Comparison of ENCODE assay signal across 8 mouse cellular contexts in genomic region chr10:25359959-25360811, GRCm38 (mm10). TPM values are rescaled to one million over a fixed set of nuclear protein-coding genes. Genes with fewer than 3 reads are reported as not detected.
DNase-seq lines count a peak whose midpoint lies in the region; ATAC-seq and TF ChIP-seq lines count a peak whose summit lies in the region.

No protein-coding gene starts in this region.

- TF ChIP-seq POLR2A in bone marrow macrophage, adult 2 months (IDR thresholded peaks at IDR 0.05; ENCODE audit: borderline replicate concordance, low read depth, low read length): no peak

- peak; percentile 25 to 32 for DNase-seq in left cerebral cortex, postnatal 36 days (ENCODE audit: low spot score in 2 of 2)
- DNase-seq in left cerebral cortex, adult 18-20 months (ENCODE audit: low spot score in 2 of 2): no peak
- DNase-seq in forebrain, postnatal 0 days: peak; percentile 20
- peak; percentile 38 for DNase-seq in hindbrain, postnatal 0 days (ENCODE audit: low spot score)
- no peak for DNase-seq in liver, embryonic 14.5 days (ENCODE audit: low read depth in 3 of 3, low spot score in 3 of 3)
- DNase-seq in neural tube, embryonic 10.5 days (ENCODE audit: extremely low spot score, low spot score): peak; percentile 55
- DNase-seq in urinary bladder, adult 2 months (ENCODE audit: low spot score): peak; percentile 37

- H3K4me1 ChIP-seq in bone marrow macrophage, adult 2 months (ENCODE audit: control insufficient read depth, insufficient read depth, low read length): peaks cover 28% of the 10 kb centered on the region
- H3K4me1 ChIP-seq in forebrain, postnatal 0 days (ENCODE audit: insufficient read depth): no peaks in the 10 kb centered on the region; the same call in 1 of the 2 replicates
- no peaks in the 10 kb centered on the region for H3K4me1 ChIP-seq in hindbrain, postnatal 0 days (ENCODE audit: insufficient read depth, low read length)
- H3K4me1 ChIP-seq in liver, embryonic 14.5 days (replicated peaks; ENCODE audit: control insufficient read depth in 2 of 2, insufficient read depth in 2 of 2, low read length in 1 of 2): peaks cover 0 to 10% of the 10 kb centered on the region in 2 experiments; a peak in 3 of 4 replicates

- H3K9ac ChIP-seq in forebrain, postnatal 0 days: peak overlapping the region; percentile 65
- peak overlapping the region; percentile 74 for H3K9ac ChIP-seq in hindbrain, postnatal 0 days (replicated peaks; ENCODE audit: low read length)
- H3K9ac ChIP-seq in liver, embryonic 14.5 days (replicated peaks): peak overlapping the region; percentile 70

- no peaks in the 10 kb centered on the region for H3K36me3 ChIP-seq in forebrain, postnatal 0 days (ENCODE audit: insufficient read depth)
- no peaks in the 10 kb centered on the region for H3K36me3 ChIP-seq in hindbrain, postnatal 0 days (ENCODE audit: insufficient read depth, low read length)
- H3K36me3 ChIP-seq in liver, embryonic 14.5 days (replicated peaks; ENCODE audit: control insufficient read depth, insufficient read depth, low read depth): no peaks in the 10 kb centered on the region

- no peaks in the 10 kb centered on the region for H3K9me3 ChIP-seq in forebrain, postnatal 0 days (ENCODE audit: low read length)
- no peaks in the 10 kb centered on the region for H3K9me3 ChIP-seq in hindbrain, postnatal 0 days (ENCODE audit: low read length)
- no peaks in the 10 kb centered on the region for H3K9me3 ChIP-seq in liver, embryonic 14.5 days (ENCODE audit: control insufficient read depth, low read length)

- H3K4me2 ChIP-seq in forebrain, postnatal 0 days (ENCODE audit: low read depth): peak overlapping the region; percentile 78
- peak overlapping the region; percentile 75 for H3K4me2 ChIP-seq in hindbrain, postnatal 0 days (ENCODE audit: low read depth, low read length)
- H3K4me2 ChIP-seq in liver, embryonic 14.5 days (ENCODE audit: low read depth): peak overlapping the region; percentile 90

- peak overlapping the region; percentile 49 for H3K27ac ChIP-seq in bone marrow macrophage, adult 2 months (ENCODE audit: insufficient read depth, low read depth, low read length)
- H3K27ac ChIP-seq in forebrain, postnatal 0 days (ENCODE audit: low read depth, low read length): peak overlapping the region; percentile 64
- peak overlapping the region; percentile 65 for H3K27ac ChIP-seq in hindbrain, postnatal 0 days
- H3K27ac ChIP-seq in liver, embryonic 14.5 days: no peak overlapping the region

- H3K4me3 ChIP-seq in bone marrow macrophage, adult 2 months (ENCODE audit: insufficient read depth, low read length): peak overlapping the region; percentile 93
- peak overlapping the region; percentile 80 for H3K4me3 ChIP-seq in forebrain, postnatal 0 days (ENCODE audit: low read depth, low read length)
- peak overlapping the region; percentile 85 for H3K4me3 ChIP-seq in hindbrain, postnatal 0 days (ENCODE audit: low read length)
- peak overlapping the region; percentile 74 to 83 for H3K4me3 ChIP-seq in liver, embryonic 14.5 days (ENCODE audit: insufficient read depth in 1 of 2, low read depth in 2 of 2, low read length in 2 of 2)

- no peaks in the 10 kb centered on the region for H3K27me3 ChIP-seq in forebrain, postnatal 0 days (ENCODE audit: insufficient read depth, low read length)
- H3K27me3 ChIP-seq in hindbrain, postnatal 0 days (ENCODE audit: insufficient read depth, low read length): no peaks in the 10 kb centered on the region
- H3K27me3 ChIP-seq in liver, embryonic 14.5 days (ENCODE audit: control insufficient read depth, insufficient read depth, low read length): peaks cover 3% of the 10 kb centered on the region

- no peak for TF ChIP-seq EP300 in liver, embryonic 14.5 days (IDR thresholded peaks at IDR 0.05; ENCODE audit: low read depth)

- WGBS in forebrain, postnatal 0 days: under 1% methylated on average over 55 of the region's 84 CpGs
- WGBS in hindbrain, postnatal 0 days: under 1% methylated on average over 70 of the region's 84 CpGs
- 0% methylated on average over 48 of the region's 84 CpGs for WGBS in liver, embryonic 14.5 days (ENCODE audit: insufficient replicate concordance)

- intact Hi-C loops in left cerebral cortex, postnatal 36 days (cut with DNase I): loop anchor here (1.0 to 5.0 kb wide), 3 partner anchors 52 to 72 kb away; no protein-coding TSS in a partner anchor

- 0 out of 2 replicates have a peak, but pooled peaks have one; percentile 24 for TF ChIP-seq CTCF in bone marrow macrophage, adult 2 months (IDR thresholded peaks at IDR 0.05; ENCODE audit: low read depth, low read length)
- no peak for TF ChIP-seq CTCF in forebrain, postnatal 0 days (IDR thresholded peaks at IDR 0.05; ENCODE audit: low read depth)
- 0 out of 2 replicates have a peak, but pooled peaks have one; percentile 20 for TF ChIP-seq CTCF in hindbrain, postnatal 0 days (IDR thresholded peaks at IDR 0.05; ENCODE audit: low read depth)
- TF ChIP-seq CTCF in liver, embryonic 14.5 days (IDR thresholded peaks at IDR 0.05; ENCODE audit: low read depth): no peak

- ATAC-seq in forebrain, postnatal 0 days: peak; percentile 69
- ATAC-seq in hindbrain, postnatal 0 days: peak; percentile 63
- ATAC-seq in liver, embryonic 14.5 days (ENCODE audit: insufficient read depth): peak; percentile 68; the same call in 1 of the 2 replicates

RNA-seq across cellular contexts. Expression of gene Epb41l2, which starts 0.6 kb away (rescaled TPM):
- total RNA-seq in left cerebral cortex, postnatal 36 days (2021): 100 to 1,000 TPM; 118 to 145 TPM
- total RNA-seq in left cerebral cortex, adult 18-20 months (2021): 100 to 1,000 TPM; 108 to 113 TPM
- 97.2 and 103 TPM in 2 replicates for polyA plus RNA-seq in bone marrow macrophage, adult 2 months (2012; ENCODE audit: insufficient read depth, insufficient read length, missing spikeins)
- 40.3 and 49.4 TPM in 2 replicates for total RNA-seq in forebrain, postnatal 0 days (2014; rRNA removed)
- polyA plus RNA-seq in forebrain, postnatal 0 days (2015; fragmentation: Nextera tagmentation; extraction: Ambion mirVana): 13.2 and 19.3 TPM in 2 replicates
- 35.2 and 49.6 TPM in 2 replicates for total RNA-seq in hindbrain, postnatal 0 days (2014; rRNA removed)
- 26.0 and 30.2 TPM in 2 replicates for polyA plus RNA-seq in hindbrain, postnatal 0 days (2015; fragmentation: Nextera tagmentation; extraction: Ambion mirVana)
- polyA plus RNA-seq in liver, embryonic 14.5 days (2012; rRNA removed): 7.3 and 11.7 TPM in 2 replicates
- 6.8 and 8.0 TPM in 2 replicates for polyA plus RNA-seq in liver, embryonic 14.5 days (2014; fragmentation: Nextera tagmentation; extraction: Ambion mirVana)
- polyA plus RNA-seq in urinary bladder, adult 2 months (2012; rRNA removed): 77.6 and 88.4 TPM in 2 replicates

RNA-seq across cellular contexts. Expression of gene Akap7, which starts 52.5 kb away (rescaled TPM):
- total RNA-seq in left cerebral cortex, postnatal 36 days (2021): 10 to 100 TPM; 58.5 to 65.0 TPM
- total RNA-seq in left cerebral cortex, adult 18-20 months (2021): 10 to 100 TPM; 68.4 to 70.1 TPM
- 16.9 and 26.0 TPM in 2 replicates for polyA plus RNA-seq in bone marrow macrophage, adult 2 months (2012; ENCODE audit: insufficient read depth, insufficient read length, missing spikeins)
- total RNA-seq in forebrain, postnatal 0 days (2014; rRNA removed): 106 and 159 TPM in 2 replicates
- 64.2 and 66.5 TPM in 2 replicates for polyA plus RNA-seq in forebrain, postnatal 0 days (2015; fragmentation: Nextera tagmentation; extraction: Ambion mirVana)
- total RNA-seq in hindbrain, postnatal 0 days (2014; rRNA removed): 78.0 and 90.1 TPM in 2 replicates
- 84.0 and 85.9 TPM in 2 replicates for polyA plus RNA-seq in hindbrain, postnatal 0 days (2015; fragmentation: Nextera tagmentation; extraction: Ambion mirVana)
- 6.5 and 14.3 TPM in 2 replicates for polyA plus RNA-seq in liver, embryonic 14.5 days (2012; rRNA removed)
- polyA plus RNA-seq in liver, embryonic 14.5 days (2014; fragmentation: Nextera tagmentation; extraction: Ambion mirVana): 26.8 and 33.4 TPM in 2 replicates
- polyA plus RNA-seq in urinary bladder, adult 2 months (2012; rRNA removed): 30.8 and 35.7 TPM in 2 replicates

Comparison
In these comparisons a context has a peak if more than half of its experiments do, and no peak if none do; other contexts are left out.
1. DNase-seq: peak in left cerebral cortex, postnatal 36 days (2 of 2), forebrain, postnatal 0 days (single experiment), hindbrain, postnatal 0 days (single experiment), neural tube, embryonic 10.5 days (single experiment) and urinary bladder, adult 2 months (single experiment); none in left cerebral cortex, adult 18-20 months (0 of 2) and liver, embryonic 14.5 days (0 of 3).
2. CTCF ChIP-seq: peak in bone marrow macrophage, adult 2 months (single experiment) and hindbrain, postnatal 0 days (single experiment); none in forebrain, postnatal 0 days (single experiment) and liver, embryonic 14.5 days (single experiment).
3. Peak in every context shown above with its lines, with median percentiles within 50 percentile points of each other: H3K4me3 ChIP-seq, ATAC-seq, H3K4me2 ChIP-seq and H3K9ac ChIP-seq.